Mouse (Mus musculus) layer of hippocampus, postnatal 25 days (tissue): Measurements from ENCODE around the gene Acsl3. TPM values are rescaled to one million over a fixed set of nuclear protein-coding genes. Genes with fewer than 3 reads are reported as not detected.

ENCODE experiments used
- DNase-seq, 2 experiments: peaks; one replicate each; pipeline ENCODE4 v3.0.0; 2022; ENCODE audit warnings: mixed read lengths in 2 of 2, low spot score in 1 of 2; ENCODE audit errors: extremely low spot score in 1 of 2
- total RNA-seq, 2 experiments: library from RNA; stranded (reverse); gene quantifications; 2 replicates each; pipeline ENCODE4 v1.2.3; 2021

Acsl3 gene
- total RNA-seq, 2 experiments from 2014 or later: 166 to 194 TPM

DNA sequence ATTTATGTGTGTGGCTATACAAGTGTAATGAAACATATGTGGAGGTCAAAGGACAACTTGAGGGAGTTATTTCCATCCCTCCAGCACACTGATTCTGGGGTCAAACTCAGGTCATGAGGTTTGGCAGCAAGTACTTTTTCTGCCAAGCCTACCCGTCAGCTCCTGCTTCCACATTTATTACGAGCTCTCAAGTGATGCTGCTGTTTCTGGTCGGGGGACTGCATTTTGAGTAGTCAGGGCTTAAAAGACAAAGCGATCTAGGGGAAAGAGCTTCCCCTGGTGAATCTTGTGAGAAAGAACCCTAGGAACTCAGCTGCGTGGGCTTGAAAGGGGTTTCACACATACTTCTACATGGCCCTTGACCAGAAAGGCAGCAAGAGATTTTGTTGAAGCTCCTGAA is 80.0 kb downstream of the Acsl3 start:
- DNase-seq: no peak

DNA sequence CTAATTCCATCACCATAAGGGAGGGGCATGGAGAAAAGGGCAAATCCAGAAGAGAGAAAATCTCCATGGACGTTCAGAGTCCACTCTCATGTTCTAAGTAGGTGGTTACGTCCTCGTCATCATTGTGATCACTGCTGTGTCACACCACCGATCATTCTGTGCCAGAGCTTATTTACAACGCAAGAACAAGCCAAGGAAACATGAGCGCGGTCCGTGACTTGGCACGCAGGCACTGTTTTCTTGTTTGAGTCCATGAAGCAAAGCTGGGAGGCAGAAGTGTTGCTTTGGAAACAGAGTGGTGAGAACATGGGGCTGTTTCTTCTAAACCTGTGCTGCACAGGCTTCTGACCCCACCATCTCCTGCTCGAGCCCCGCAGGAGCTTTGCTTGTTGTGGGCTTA is 83.1 kb downstream of the Acsl3 start:
- no peak for DNase-seq

DNA sequence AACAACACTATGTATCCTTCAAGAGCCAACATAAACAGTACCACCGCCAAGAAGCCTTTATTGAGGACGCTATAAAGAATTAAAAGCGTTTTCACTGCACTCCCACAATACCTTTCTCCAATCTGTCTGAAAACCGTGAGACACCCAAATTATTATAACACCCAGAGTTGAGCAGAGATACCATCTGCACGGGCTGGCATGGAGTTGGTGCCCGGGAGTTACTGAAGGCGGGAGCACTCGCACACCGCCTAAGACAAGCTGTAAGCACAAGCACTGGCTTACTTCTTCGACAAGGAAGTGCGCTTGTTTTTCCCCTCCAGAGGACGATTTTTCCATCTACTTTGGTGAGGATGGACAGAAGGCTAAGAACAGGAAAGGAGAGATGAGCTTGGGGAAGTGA is 84.6 kb downstream of the Acsl3 start:
- DNase-seq: no peak

DNA sequence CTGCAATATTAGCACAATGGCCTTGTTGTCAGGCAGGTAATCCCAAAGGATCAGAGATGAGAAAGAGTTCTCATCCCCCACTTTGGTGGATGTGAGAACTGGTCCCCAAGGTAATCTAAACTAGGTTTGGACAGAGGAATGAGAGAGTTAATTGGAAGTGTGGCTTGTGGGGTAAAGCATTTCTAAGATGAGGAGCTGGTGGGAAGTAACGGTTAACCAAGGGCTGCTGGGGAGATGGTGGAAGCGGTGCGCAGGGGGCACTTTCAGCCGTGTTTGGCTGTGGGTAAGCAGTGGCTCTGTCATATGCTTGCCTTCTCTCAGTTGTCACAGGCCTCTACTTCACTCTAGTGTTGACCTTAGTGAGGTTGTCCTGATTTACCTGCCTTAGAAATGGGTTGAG is 85.7 kb downstream of the Acsl3 start:
- no peak for DNase-seq

DNA sequence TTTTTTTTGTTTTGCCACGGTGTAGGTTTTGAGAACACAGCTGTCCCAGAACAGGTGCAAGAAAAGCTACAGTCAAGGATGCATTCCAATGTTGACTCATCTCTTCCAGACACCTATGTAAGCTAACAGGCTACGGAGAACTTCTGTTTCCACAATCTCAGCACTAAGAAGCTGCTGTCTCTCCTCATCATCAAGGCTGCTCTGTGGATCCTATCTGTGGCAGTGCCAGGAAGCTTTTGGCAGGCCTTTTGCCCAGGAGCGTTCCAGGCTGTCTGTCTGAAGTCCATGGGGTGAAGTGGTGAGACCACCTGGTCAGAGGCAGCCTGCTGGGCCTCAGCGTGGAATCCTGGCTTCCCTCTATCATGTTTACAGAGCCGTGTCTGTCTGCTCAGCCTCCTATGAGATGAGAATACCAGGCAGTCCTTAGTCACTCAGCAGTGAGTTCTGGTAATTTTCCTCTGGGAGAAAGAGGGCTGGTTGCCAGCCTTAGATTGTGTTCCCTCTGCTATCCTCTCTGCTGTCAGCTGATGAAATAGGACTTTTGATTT is 87.7 kb downstream of the Acsl3 start:
- peak; percentile 40 to 51 for DNase-seq

Other genes starting within 250 kb of the Acsl3 start
- gene Farsb, start 168.9 kb upstream of the Acsl3 start, total RNA-seq: 10 to 100 TPM; 65.8 to 71.0 TPM
- under 1 TPM; 0.66 to 0.80 TPM for gene Mogat1, start 146.8 kb upstream of the Acsl3 start, total RNA-seq
- under 1 TPM; 0.26 to 0.27 TPM for gene BC035947, start 145.7 kb upstream of the Acsl3 start, total RNA-seq
- 10 to 100 TPM; 19.5 to 21.3 TPM for gene Utp14b, start 213 bp downstream of the Acsl3 start, total RNA-seq
- gene Kcne4, start 158.9 kb downstream of the Acsl3 start, total RNA-seq: under 1 TPM; 0.62 to 0.73 TPM